In the genomic region with DNA sequence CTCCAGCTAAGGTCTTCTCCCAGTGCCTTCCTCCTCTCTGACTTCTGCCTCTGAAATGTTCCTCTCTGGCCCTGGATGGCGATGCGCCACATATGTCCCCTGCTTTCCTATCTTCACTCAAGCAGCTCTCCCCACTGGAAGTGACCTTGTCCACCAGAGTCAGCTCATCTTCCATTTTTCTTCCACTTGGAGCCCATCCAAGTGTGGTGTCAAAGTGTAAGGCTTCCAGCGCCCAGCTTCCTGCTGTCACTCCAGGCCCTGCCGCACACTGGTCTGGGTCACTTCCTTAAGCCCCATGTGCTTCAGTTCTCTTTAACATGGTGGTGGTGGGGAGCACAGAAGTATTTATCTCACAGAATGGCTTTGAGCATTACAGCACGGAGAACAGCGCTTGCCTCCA, we compare ENCODE assay signal across 11 mouse cellular contexts. TPM values are rescaled to one million over a fixed set of nuclear protein-coding genes. Genes with fewer than 3 reads are reported as not detected.
DNase-seq lines count a peak whose midpoint lies in the region; ATAC-seq and TF ChIP-seq lines count a peak whose summit lies in the region.
"Had no signal": no experiment of that assay in that cellular context is flagged by ENCODE, and none has a peak within 500 bp of the region (broad histone marks: within the 10 kb centered on the region; RNA-seq: fewer than 3 reads in every experiment).

No protein-coding gene starts in this region.

- no peak for ATAC-seq in intestine, embryonic 16.5 days
- peak; percentile 44; the same call in 1 of the 2 replicates for ATAC-seq in liver, embryonic 14.5 days (ENCODE audit: insufficient read depth)
- no peak for ATAC-seq in stomach, postnatal 0 days (ENCODE audit: low FRiP score, low TSS enrichment)
- ATAC-seq: midbrain, embryonic 15.5 days had no signal

- H3K9me3 ChIP-seq in intestine, embryonic 16.5 days (ENCODE audit: control insufficient read depth, low read length) = no peaks in the 10 kb centered on the region
- no peaks in the 10 kb centered on the region for H3K9me3 ChIP-seq in liver, embryonic 14.5 days (ENCODE audit: control insufficient read depth, low read length)
- no peaks in the 10 kb centered on the region for H3K9me3 ChIP-seq in stomach, postnatal 0 days (ENCODE audit: control insufficient read depth, low read length)
- H3K9me3 ChIP-seq: midbrain, embryonic 15.5 days had no signal

- no peaks in the 10 kb centered on the region for H3K36me3 ChIP-seq in intestine, embryonic 16.5 days (ENCODE audit: control insufficient read depth, insufficient read depth, low read length)
- H3K36me3 ChIP-seq in liver, embryonic 14.5 days (replicated peaks; ENCODE audit: control insufficient read depth, insufficient read depth, low read depth) = no peaks in the 10 kb centered on the region
- H3K36me3 ChIP-seq in stomach, postnatal 0 days (ENCODE audit: control insufficient read depth, insufficient read depth, low read length) = no peaks in the 10 kb centered on the region
- H3K36me3 ChIP-seq: midbrain, embryonic 15.5 days had no signal

- 43% methylated on average over 6 of the region's 6 CpGs for WGBS in lung, adult 2 months
- WGBS in intestine, embryonic 16.5 days = 72% methylated on average over 6 of the region's 6 CpGs
- WGBS in liver, embryonic 14.5 days (ENCODE audit: insufficient replicate concordance) = 55% methylated on average over 6 of the region's 6 CpGs
- 66% methylated on average over 6 of the region's 6 CpGs for WGBS in stomach, postnatal 0 days

- TF ChIP-seq POLR2A in lung, adult 2 months (IDR thresholded peaks at IDR 0.05; ENCODE audit: borderline replicate concordance, extremely low read depth, low read depth, low read length) = no peak

- no peak overlapping the region for H3K4me3 ChIP-seq in lung, adult 2 months (replicated peaks; ENCODE audit: extremely low read depth, low read depth, low read length)
- no peak overlapping the region for H3K4me3 ChIP-seq in intestine, embryonic 16.5 days (ENCODE audit: low read length)
- no peak overlapping the region for H3K4me3 ChIP-seq in liver, embryonic 14.5 days (ENCODE audit: insufficient read depth in 1 of 2, low read depth in 2 of 2, low read length in 2 of 2)
- no peak overlapping the region for H3K4me3 ChIP-seq in stomach, postnatal 0 days (ENCODE audit: low read depth, low read length)
- H3K4me3 ChIP-seq: left cerebral cortex, adult 2 months; midbrain, embryonic 15.5 days had no signal

- no peak for TF ChIP-seq CTCF in lung, adult 2 months (IDR thresholded peaks at IDR 0.05; ENCODE audit: insufficient read depth, low read length)
- no peak for TF ChIP-seq CTCF in liver, embryonic 14.5 days (IDR thresholded peaks at IDR 0.05; ENCODE audit: low read depth)
- no peak for TF ChIP-seq CTCF in stomach, postnatal 0 days (IDR thresholded peaks at IDR 0.05; ENCODE audit: low read depth)

- H3K4me1 ChIP-seq in lung, adult 2 months (ENCODE audit: control insufficient read depth, insufficient read depth, low read length) = peaks cover 21% of the 10 kb centered on the region
- H3K4me1 ChIP-seq in intestine, embryonic 16.5 days (ENCODE audit: control insufficient read depth, insufficient read depth, low read length) = no peaks in the 10 kb centered on the region; the same call in 1 of the 2 replicates
- H3K4me1 ChIP-seq in liver, embryonic 14.5 days (replicated peaks; ENCODE audit: control insufficient read depth in 2 of 2, insufficient read depth in 2 of 2, low read length in 1 of 2) = peaks cover 6 to 9% of the 10 kb centered on the region in 2 experiments
- H3K4me1 ChIP-seq in stomach, postnatal 0 days (replicated peaks; ENCODE audit: control insufficient read depth, insufficient read depth) = no peaks in the 10 kb centered on the region
- H3K4me1 ChIP-seq: midbrain, embryonic 15.5 days had no signal

- no peak for TF ChIP-seq EP300 in liver, embryonic 14.5 days (IDR thresholded peaks at IDR 0.05; ENCODE audit: low read depth)
- no peak for TF ChIP-seq EP300 in stomach, postnatal 0 days (optimal IDR thresholded peaks at IDR 0.05)

- 0 out of 2 replicates have a peak overlapping the region, but pooled peaks have one; percentile 15 for H3K27ac ChIP-seq in intestine, embryonic 16.5 days (ENCODE audit: low read length)
- H3K27ac ChIP-seq in liver, embryonic 14.5 days = no peak overlapping the region
- peak overlapping the region; percentile 1; the same call in 1 of the 2 replicates for H3K27ac ChIP-seq in stomach, postnatal 0 days (replicated peaks)
- H3K27ac ChIP-seq: left cerebral cortex, adult 2 months; midbrain, embryonic 15.5 days had no signal

- peak; percentile 30 to 60 for DNase-seq in lung, adult 18-20 months
- no peak for DNase-seq in lung, adult 2 months
- DNase-seq in liver, embryonic 14.5 days (ENCODE audit: low read depth in 3 of 3, low spot score in 3 of 3) = no peak
- DNase-seq in stomach, postnatal 0 days (ENCODE audit: low spot score) = no peak
- no peak for DNase-seq in gastrocnemius, postnatal 25 days
- DNase-seq in gastrocnemius, adult 18-20 months (ENCODE audit: low spot score) = no peak
- no peak for DNase-seq in urinary bladder, postnatal 14 days (ENCODE audit: low spot score)
- DNase-seq: gastrocnemius, postnatal 14 days had no signal

- H3K27me3 ChIP-seq in intestine, embryonic 16.5 days (replicated peaks; ENCODE audit: control insufficient read depth, insufficient read depth, low read length) = no peaks in the 10 kb centered on the region
- H3K27me3 ChIP-seq in liver, embryonic 14.5 days (ENCODE audit: control insufficient read depth, insufficient read depth, low read length) = no peaks in the 10 kb centered on the region
- no peaks in the 10 kb centered on the region for H3K27me3 ChIP-seq in stomach, postnatal 0 days (ENCODE audit: control insufficient read depth, insufficient read depth, low read length)
- H3K27me3 ChIP-seq: midbrain, embryonic 15.5 days had no signal

- no peak overlapping the region for H3K9ac ChIP-seq in intestine, embryonic 16.5 days (ENCODE audit: low read depth, low read length)
- no peak overlapping the region for H3K9ac ChIP-seq in liver, embryonic 14.5 days (replicated peaks)
- H3K9ac ChIP-seq in stomach, postnatal 0 days (ENCODE audit: low read length) = no peak overlapping the region
- H3K9ac ChIP-seq: midbrain, embryonic 15.5 days had no signal

- no peak overlapping the region for H3K4me2 ChIP-seq in intestine, embryonic 16.5 days (ENCODE audit: low read depth, low read length)
- H3K4me2 ChIP-seq in liver, embryonic 14.5 days (ENCODE audit: low read depth) = no peak overlapping the region
- no peak overlapping the region for H3K4me2 ChIP-seq in stomach, postnatal 0 days (replicated peaks; ENCODE audit: low read depth)
- H3K4me2 ChIP-seq: midbrain, embryonic 15.5 days had no signal

RNA-seq across cellular contexts. Expression of gene She, which starts 16.4 kb away (rescaled TPM):
- polyA plus RNA-seq in lung, adult 2 months (2012; rRNA removed) = 15.1 and 16.3 TPM in 2 replicates
- polyA plus RNA-seq in intestine, embryonic 16.5 days (2015; fragmentation: Nextera tagmentation; extraction: Ambion mirVana) = 2.3 and 2.6 TPM in 2 replicates
- polyA plus RNA-seq in liver, embryonic 14.5 days (2012; rRNA removed) = 0.50 and 0.55 TPM in 2 replicates
- polyA plus RNA-seq in liver, embryonic 14.5 days (2014; fragmentation: Nextera tagmentation; extraction: Ambion mirVana) = 0.81 and 0.86 TPM in 2 replicates
- 1.4 and 1.5 TPM in 2 replicates for polyA plus RNA-seq in stomach, postnatal 0 days (2015; fragmentation: Nextera tagmentation; extraction: Ambion mirVana)
- total RNA-seq in gastrocnemius, postnatal 25 days (2021) = 1 to 10 TPM; 4.2 to 5.0 TPM
- 1 to 10 TPM; 2.8 to 4.8 TPM for total RNA-seq in gastrocnemius, adult 18-20 months (2021)

Comparison
In these comparisons a context has a peak if more than half of its experiments do, and no peak if none do; other contexts are left out.
1. DNase-seq: peak in lung, adult 18-20 months (2 of 2); none in lung, adult 2 months (single experiment), liver, embryonic 14.5 days (0 of 3), stomach, postnatal 0 days (single experiment), gastrocnemius, postnatal 25 days (single experiment), gastrocnemius, adult 18-20 months (single experiment) and urinary bladder, postnatal 14 days (single experiment).